Mouse (Mus musculus) MEL (cell line): Measurements from ENCODE around the gene Urb1. TPM values are rescaled to one million over a fixed set of nuclear protein-coding genes. Genes with fewer than 3 reads are reported as not detected.
A peak's percentile ranks its signal among the peaks of the same experiment; 100 is the strongest.

Experiments used
- DNase-seq: peaks from one replicate; pipeline ENCODE4 v3.0.0; 2011; ENCODE audit warnings: low read depth, low spot score
- H3K27ac ChIP-seq: 2 replicates; pipeline ENCODE4 v1.5.1; 2012; ENCODE audit warnings: low read depth, mild to moderate bottlenecking, control low read depth, low read length, moderate library complexity; ENCODE audit not compliant: control insufficient read depth
- H3K27me3 ChIP-seq, 2 experiments: fragments of 150-350 bp in 1 of 2; sonication (generic) in 1 of 2; 2 replicates each; pipeline ENCODE4 v1.6.1; 2012; ENCODE audit warnings: low read length in 2 of 2, mild to moderate bottlenecking in 2 of 2, improper control_type of control experiment in 1 of 2, moderate library complexity in 1 of 2; ENCODE audit not compliant: insufficient read depth in 2 of 2, control insufficient read depth in 1 of 2
- H3K36me3 ChIP-seq, 2 experiments: 2 replicates each; pipeline ENCODE4 v1.6.1; 2012 to 2014; ENCODE audit warnings: low read length in 2 of 2, improper control_type of control experiment in 1 of 2, inconsistent platforms in 1 of 2, mild to moderate bottlenecking in 1 of 2; ENCODE audit not compliant: insufficient read depth in 2 of 2, control insufficient read depth in 1 of 2
- H3K4me1 ChIP-seq, 2 experiments: fragments of 150-350 bp in 1 of 2; sonication (generic) in 1 of 2; 2 replicates each; pipeline ENCODE4 v1.6.1; 2012; ENCODE audit warnings: low read length in 2 of 2, improper control_type of control experiment in 1 of 2, mild to moderate bottlenecking in 1 of 2; ENCODE audit not compliant: insufficient read depth in 2 of 2, control insufficient read depth in 1 of 2
- H3K4me3 ChIP-seq, 2 experiments: fragments of 150-350 bp in 1 of 2; sonication (generic) in 1 of 2; 2 replicates each; pipeline ENCODE4 v1.5.1; 2012; ENCODE audit warnings: low read depth in 2 of 2, low read length in 2 of 2, mild to moderate bottlenecking in 2 of 2, moderate library complexity in 2 of 2, control low read depth in 1 of 2, improper control_type of control experiment in 1 of 2; ENCODE audit not compliant: control insufficient read depth in 1 of 2, insufficient read depth in 1 of 2
- H3K79me2 ChIP-seq: 2 replicates; pipeline ENCODE4 v1.6.1; 2012; ENCODE audit warnings: mild to moderate bottlenecking, low read length, moderate library complexity; ENCODE audit not compliant: control insufficient read depth, poor library complexity, insufficient read depth
- H3K9ac ChIP-seq: 2 replicates; pipeline ENCODE4 v1.6.1; 2012; ENCODE audit warnings: low read depth, mild to moderate bottlenecking, control low read depth, low read length, moderate library complexity; ENCODE audit not compliant: control insufficient read depth, poor library complexity, severe bottlenecking
- H3K9me3 ChIP-seq: fragments of 150-350 bp; sonication (generic); replicated peaks from 2 replicates; pipeline ENCODE4 v1.6.1; 2012; ENCODE audit warnings: mild to moderate bottlenecking, low read length, improper control_type of control experiment, moderate library complexity; ENCODE audit not compliant: insufficient read depth
- CHD1 ChIP-seq: IDR thresholded peaks from 2 replicates; pipeline ENCODE4 v1.6.1; 2012; ENCODE audit warnings: low read depth, mild to moderate bottlenecking, inconsistent platforms, low read length, improper control_type of control experiment
- CHD2 ChIP-seq: IDR thresholded peaks from 2 replicates; pipeline ENCODE4 v1.6.1; 2011; ENCODE audit warnings: low read length, improper control_type of control experiment
- CTCF ChIP-seq, 3 experiments: IDR thresholded peaks in 2 of 3; conservative IDR thresholded peaks in 1 of 3; 2 replicates each; pipeline ENCODE4 v1.5.1; 2011 to 2012; ENCODE audit warnings: low read length in 3 of 3, low read depth in 2 of 3, mild to moderate bottlenecking in 2 of 3, improper control_type of control experiment in 1 of 3, inconsistent platforms in 1 of 3, mixed read lengths in 1 of 3, moderate library complexity in 1 of 3; ENCODE audit not compliant: control insufficient read depth in 1 of 3, insufficient read depth in 1 of 3, poor library complexity in 1 of 3, severe bottlenecking in 1 of 3
- E2F4 ChIP-seq: IDR thresholded peaks from 2 replicates; pipeline ENCODE4 v1.6.1; 2011; ENCODE audit warnings: low read depth, low read length, improper control_type of control experiment, borderline replicate concordance
- EP300 ChIP-seq, 2 experiments: IDR thresholded peaks; 2 replicates each; pipeline ENCODE4 v1.6.1; 2011; ENCODE audit warnings: improper control_type of control experiment in 2 of 2, low read length in 2 of 2, low read depth in 1 of 2, mild to moderate bottlenecking in 1 of 2
- ETS1 ChIP-seq: IDR thresholded peaks from 2 replicates; pipeline ENCODE4 v1.6.1; 2012; ENCODE audit warnings: low read depth, mild to moderate bottlenecking, inconsistent platforms, low read length, improper control_type of control experiment, moderate library complexity
- GATA1 ChIP-seq: IDR thresholded peaks from 2 replicates; pipeline ENCODE4 v1.6.1; 2011; ENCODE audit warnings: low read depth, low read length, improper control_type of control experiment
- JUND ChIP-seq: IDR thresholded peaks from 2 replicates; pipeline ENCODE4 v1.6.1; 2011; ENCODE audit warnings: low read depth, mild to moderate bottlenecking, improper control_type of control experiment, low read length
- KAT2A ChIP-seq: conservative IDR thresholded peaks from 2 replicates; pipeline ENCODE4 v1.6.1; 2012; ENCODE audit warnings: low read depth, low read length, improper control_type of control experiment, inconsistent platforms
- MAX ChIP-seq: IDR thresholded peaks from 2 replicates; pipeline ENCODE4 v1.6.1; 2011; ENCODE audit warnings: low read length, improper control_type of control experiment
- MAZ ChIP-seq: IDR thresholded peaks from 2 replicates; pipeline ENCODE4 v1.6.1; 2012; ENCODE audit warnings: low read depth, mild to moderate bottlenecking, inconsistent platforms, low read length, improper control_type of control experiment
- MEF2A ChIP-seq: IDR thresholded peaks from 2 replicates; pipeline ENCODE4 v1.6.1; 2014; ENCODE audit warnings: low read depth, mild to moderate bottlenecking, inconsistent platforms, low read length, improper control_type of control experiment; ENCODE audit not compliant: poor library complexity, insufficient replicate concordance, severe bottlenecking; ENCODE audit errors: extremely low read depth
- MXI1 ChIP-seq: IDR thresholded peaks from 2 replicates; pipeline ENCODE4 v1.6.1; 2011; ENCODE audit warnings: mild to moderate bottlenecking, low read depth, low read length, improper control_type of control experiment
- POLR2AphosphoS5 ChIP-seq: IDR thresholded peaks from 2 replicates; pipeline ENCODE4 v1.6.1; 2012; ENCODE audit warnings: low read depth, borderline replicate concordance, mild to moderate bottlenecking, inconsistent platforms, low read length, moderate library complexity, mixed read lengths
- RAD21 ChIP-seq: IDR thresholded peaks from 2 replicates; pipeline ENCODE4 v1.6.1; 2011; ENCODE audit warnings: mild to moderate bottlenecking, low read depth, low read length, improper control_type of control experiment
- SIN3A ChIP-seq: IDR thresholded peaks from 2 replicates; pipeline ENCODE4 v1.6.1; 2012; ENCODE audit warnings: low read length, improper control_type of control experiment, inconsistent platforms
- SMC3 ChIP-seq: IDR thresholded peaks from 2 replicates; pipeline ENCODE4 v1.6.1; 2011; ENCODE audit warnings: low read depth, low read length, improper control_type of control experiment
- TAL1 ChIP-seq: IDR thresholded peaks from 2 replicates; pipeline ENCODE4 v1.6.1; 2012; ENCODE audit warnings: mild to moderate bottlenecking, inconsistent platforms, low read length, moderate library complexity, mixed read lengths
- TBP ChIP-seq: IDR thresholded peaks from 2 replicates; pipeline ENCODE4 v1.8.0; 2011; ENCODE audit warnings: low read depth, low read length, improper control_type of control experiment
- TCF12 ChIP-seq: IDR thresholded peaks from 2 replicates; pipeline ENCODE4 v1.6.1; 2014; ENCODE audit warnings: low read depth, mild to moderate bottlenecking, inconsistent platforms, low read length, improper control_type of control experiment, moderate library complexity
- UBTF ChIP-seq: IDR thresholded peaks from 2 replicates; pipeline ENCODE4 v1.6.1; 2012; ENCODE audit warnings: low read depth, mild to moderate bottlenecking, inconsistent platforms, low read length, improper control_type of control experiment, moderate library complexity, borderline replicate concordance; ENCODE audit not compliant: insufficient read depth
- USF1 ChIP-seq: IDR thresholded peaks from 2 replicates; pipeline ENCODE4 v1.6.1; 2014; ENCODE audit warnings: low read depth, mild to moderate bottlenecking, inconsistent platforms, low read length, improper control_type of control experiment, moderate library complexity
- ZC3H11A ChIP-seq: IDR thresholded peaks from 2 replicates; pipeline ENCODE4 v1.6.1; 2012; ENCODE audit warnings: low read depth, mild to moderate bottlenecking, inconsistent platforms, low read length, improper control_type of control experiment
- ZKSCAN1 ChIP-seq: IDR thresholded peaks from 2 replicates; pipeline ENCODE4 v1.6.1; 2012; ENCODE audit warnings: low read depth, mild to moderate bottlenecking, inconsistent platforms, low read length, improper control_type of control experiment, moderate library complexity
- ZMIZ1 ChIP-seq: IDR thresholded peaks from 2 replicates; pipeline ENCODE4 v1.6.1; 2012; ENCODE audit warnings: low read depth, mild to moderate bottlenecking, inconsistent platforms, low read length, improper control_type of control experiment, moderate library complexity
- polyA plus RNA-seq, 2 experiments: library from polyadenylated mRNA; stranded (reverse) in 1 of 2; unstranded in 1 of 2; fragments of >175 nt in 1 of 2; fragments of >200 nt in 1 of 2; gene quantifications; 2 replicates each; pipeline versions ENCODE4 v1.2.1 to v1.2.4; 2012; ENCODE audit warnings: low replicate concordance in 2 of 2, low read depth in 1 of 2; ENCODE audit not compliant: insufficient read length in 2 of 2, insufficient read depth in 1 of 2, missing spikeins in 1 of 2
- total RNA-seq: library from RNA; depleted of rRNA; stranded (reverse); fragments of 300-350 nt; gene quantifications from 2 replicates; pipeline ENCODE4 v1.2.3, GENCODE M21; 2012

The Urb1 gene
- total and polyA plus RNA-seq, 3 experiments, result 26.2 to 36.7 (median 35.3) TPM

DNA sequence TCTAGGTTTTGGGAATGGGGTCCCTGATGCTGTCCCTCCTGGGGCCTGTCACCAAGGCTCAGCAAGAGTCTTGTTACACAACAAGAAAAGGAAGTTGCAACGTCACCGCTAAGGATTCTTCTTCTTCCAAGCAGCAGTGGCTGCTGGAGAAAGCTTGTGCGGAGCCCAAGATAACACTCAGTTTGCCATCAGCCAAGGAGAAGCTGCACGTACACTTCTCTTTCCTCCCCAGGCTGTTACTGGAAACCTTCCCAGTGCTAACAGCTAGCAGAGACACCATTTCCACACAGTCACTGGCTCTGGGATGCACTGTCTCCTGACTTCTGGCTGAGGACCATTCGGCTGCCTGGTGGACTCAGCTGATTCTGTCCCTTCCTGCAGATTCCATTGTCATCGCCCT lies 63.1 kb downstream of the Urb1 start (continued):
- 0 out of 2 replicates have a peak, but pooled peaks have one; percentile 47 for TF ChIP-seq MXI1
- TF ChIP-seq UBTF, result no peak
- no peak for TF ChIP-seq MAX
- peak; percentile 70 for TF ChIP-seq GATA1
- TF ChIP-seq ETS1, result peak; percentile 58; the same call in 1 of the 2 replicates
- TF ChIP-seq ZKSCAN1, result no peak
- TF ChIP-seq ZMIZ1, result no peak
- peak; percentile 54; the same call in 1 of the 2 replicates for TF ChIP-seq TCF12
- no peak for TF ChIP-seq POLR2AphosphoS5
- TF ChIP-seq SMC3, result no peak
- TF ChIP-seq TBP, result no peak
- no peak for TF ChIP-seq ZC3H11A
- TF ChIP-seq MEF2A, result no peak

DNA sequence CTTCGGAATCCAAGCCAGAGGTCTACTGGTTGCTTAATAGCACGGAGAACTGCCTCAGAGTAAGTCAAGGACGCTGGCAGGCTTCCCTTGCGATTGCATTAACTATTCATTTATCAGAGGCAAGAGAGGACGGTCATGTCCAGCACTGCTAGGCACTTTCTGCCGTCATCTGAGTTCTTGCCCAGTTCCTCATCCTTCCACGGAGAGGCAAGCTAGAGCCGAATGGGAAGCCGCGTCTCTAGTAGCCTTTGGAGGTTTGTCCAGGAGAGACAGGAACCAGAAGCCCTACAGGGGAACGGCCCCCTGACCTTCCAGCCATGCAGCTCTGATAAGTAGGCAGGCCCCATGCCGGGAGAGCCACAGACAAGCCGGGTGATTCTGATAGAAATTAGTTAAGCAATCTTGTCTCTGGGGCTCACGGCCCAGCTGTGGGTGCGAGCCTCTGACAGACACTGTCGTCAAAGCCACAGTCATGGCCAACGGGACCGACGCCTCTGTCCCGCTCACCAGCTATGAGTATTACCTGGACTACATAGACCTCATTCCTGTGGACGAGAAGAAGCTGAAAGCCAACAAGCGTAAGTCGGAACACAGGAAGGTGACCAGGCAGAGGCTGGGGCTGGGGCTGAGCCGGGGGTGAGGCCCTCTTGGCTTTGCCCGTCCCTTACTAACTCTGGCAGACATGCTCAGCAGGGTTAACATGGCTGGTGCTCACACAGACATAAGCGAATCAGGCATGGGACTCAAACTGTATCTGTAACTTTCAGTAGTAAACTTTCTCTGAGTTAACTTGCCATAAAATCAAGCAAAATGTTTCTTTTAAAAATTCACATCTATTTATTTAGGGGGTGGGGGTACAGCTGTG lies 71.9 kb downstream of the Urb1 start, which contains the start of gene Mrap:
TSS of gene Mrap (plus strand) at position 116 of the 865 bp plus-strand sequence.
- peaks cover 0 to under 1% of the 10 kb centered on the region in 2 experiments; a peak in 1 of 4 replicates for H3K4me1 ChIP-seq
- H3K9me3 ChIP-seq, result no peaks in the 10 kb centered on the region
- H3K36me3 ChIP-seq, result no peaks in the 10 kb centered on the region; a peak in 1 of 4 replicates
- no peaks in the 10 kb centered on the region for H3K27me3 ChIP-seq
- DNase-seq, result no peak
- no peak for TF ChIP-seq MXI1
- TF ChIP-seq USF1, result no peak
- no peak for TF ChIP-seq CHD1
- TF ChIP-seq UBTF, result no peak
- no peak for TF ChIP-seq MAX
- TF ChIP-seq SIN3A, result no peak
- no peak for TF ChIP-seq CTCF (IDR thresholded peaks at IDR 0.05 in 2 of 3, conservative IDR thresholded peaks at IDR 0.05 in 1 of 3; ENCODE audit: control insufficient read depth in 1 of 3, insufficient read depth in 1 of 3, low read depth in 2 of 3, low read length in 3 of 3, poor library complexity in 1 of 3, severe bottlenecking in 1 of 3)
- TF ChIP-seq EP300 (IDR thresholded peaks at IDR 0.05; ENCODE audit: low read depth in 1 of 2, low read length in 2 of 2), result no peak
- no peak for TF ChIP-seq E2F4
- no peak for TF ChIP-seq GATA1
- TF ChIP-seq KAT2A, result no peak
- no peak for TF ChIP-seq TAL1
- no peak for TF ChIP-seq RAD21
- TF ChIP-seq CHD2, result no peak
- no peak for TF ChIP-seq MAZ
- TF ChIP-seq TCF12, result no peak
- no peak for TF ChIP-seq JUND
- no peaks in the 10 kb centered on the region for H3K79me2 ChIP-seq
- H3K27ac ChIP-seq, result no peak within 1 kb of the TSS
- H3K9ac ChIP-seq, result no peak within 1 kb of the TSS
- no peak within 1 kb of the TSS for H3K4me3 ChIP-seq
